Mouse (Mus musculus) MEL (cell line): ENCODE data around the gene Lpar5. TPM values are rescaled to one million over a fixed set of nuclear protein-coding genes. Genes with fewer than 3 reads are reported as not detected.
A peak's percentile ranks its signal among the peaks of the same experiment; 100 is the strongest.

Source experiments
- DNase-seq: peaks from one replicate; pipeline ENCODE4 v3.0.0; 2011; ENCODE audit warnings: low read depth, low spot score
- H3K27ac ChIP-seq: 2 replicates; pipeline ENCODE4 v1.5.1; 2012; ENCODE audit warnings: low read depth, mild to moderate bottlenecking, control low read depth, low read length, moderate library complexity; ENCODE audit not compliant: control insufficient read depth
- H3K27me3 ChIP-seq, 2 experiments: fragments of 150-350 bp in 1 of 2; sonication (generic) in 1 of 2; 2 replicates each; pipeline ENCODE4 v1.6.1; 2012; ENCODE audit warnings: low read length in 2 of 2, mild to moderate bottlenecking in 2 of 2, improper control_type of control experiment in 1 of 2, moderate library complexity in 1 of 2; ENCODE audit not compliant: insufficient read depth in 2 of 2, control insufficient read depth in 1 of 2
- H3K36me3 ChIP-seq, 2 experiments: 2 replicates each; pipeline ENCODE4 v1.6.1; 2012 to 2014; ENCODE audit warnings: low read length in 2 of 2, improper control_type of control experiment in 1 of 2, inconsistent platforms in 1 of 2, mild to moderate bottlenecking in 1 of 2; ENCODE audit not compliant: insufficient read depth in 2 of 2, control insufficient read depth in 1 of 2
- H3K4me1 ChIP-seq, 2 experiments: fragments of 150-350 bp in 1 of 2; sonication (generic) in 1 of 2; 2 replicates each; pipeline ENCODE4 v1.6.1; 2012; ENCODE audit warnings: low read length in 2 of 2, improper control_type of control experiment in 1 of 2, mild to moderate bottlenecking in 1 of 2; ENCODE audit not compliant: insufficient read depth in 2 of 2, control insufficient read depth in 1 of 2
- H3K4me3 ChIP-seq, 2 experiments: fragments of 150-350 bp in 1 of 2; sonication (generic) in 1 of 2; 2 replicates each; pipeline ENCODE4 v1.5.1; 2012; ENCODE audit warnings: low read depth in 2 of 2, low read length in 2 of 2, mild to moderate bottlenecking in 2 of 2, moderate library complexity in 2 of 2, control low read depth in 1 of 2, improper control_type of control experiment in 1 of 2; ENCODE audit not compliant: control insufficient read depth in 1 of 2, insufficient read depth in 1 of 2
- H3K79me2 ChIP-seq: 2 replicates; pipeline ENCODE4 v1.6.1; 2012; ENCODE audit warnings: mild to moderate bottlenecking, low read length, moderate library complexity; ENCODE audit not compliant: control insufficient read depth, poor library complexity, insufficient read depth
- H3K9ac ChIP-seq: 2 replicates; pipeline ENCODE4 v1.6.1; 2012; ENCODE audit warnings: low read depth, mild to moderate bottlenecking, control low read depth, low read length, moderate library complexity; ENCODE audit not compliant: control insufficient read depth, poor library complexity, severe bottlenecking
- H3K9me3 ChIP-seq: fragments of 150-350 bp; sonication (generic); replicated peaks from 2 replicates; pipeline ENCODE4 v1.6.1; 2012; ENCODE audit warnings: mild to moderate bottlenecking, low read length, improper control_type of control experiment, moderate library complexity; ENCODE audit not compliant: insufficient read depth
- CTCF ChIP-seq, 3 experiments: IDR thresholded peaks in 2 of 3; conservative IDR thresholded peaks in 1 of 3; 2 replicates each; pipeline ENCODE4 v1.5.1; 2011 to 2012; ENCODE audit warnings: low read length in 3 of 3, low read depth in 2 of 3, mild to moderate bottlenecking in 2 of 3, improper control_type of control experiment in 1 of 3, inconsistent platforms in 1 of 3, mixed read lengths in 1 of 3, moderate library complexity in 1 of 3; ENCODE audit not compliant: control insufficient read depth in 1 of 3, insufficient read depth in 1 of 3, poor library complexity in 1 of 3, severe bottlenecking in 1 of 3
- ETS1 ChIP-seq: IDR thresholded peaks from 2 replicates; pipeline ENCODE4 v1.6.1; 2012; ENCODE audit warnings: low read depth, mild to moderate bottlenecking, inconsistent platforms, low read length, improper control_type of control experiment, moderate library complexity
- GABPA ChIP-seq: IDR thresholded peaks from 2 replicates; pipeline ENCODE4 v1.6.1; 2012; ENCODE audit warnings: low read depth, mild to moderate bottlenecking, inconsistent platforms, low read length, improper control_type of control experiment, moderate library complexity
- GATA1 ChIP-seq: IDR thresholded peaks from 2 replicates; pipeline ENCODE4 v1.6.1; 2011; ENCODE audit warnings: low read depth, low read length, improper control_type of control experiment
- HCFC1 ChIP-seq: IDR thresholded peaks from 2 replicates; pipeline ENCODE4 v1.6.1; 2012; ENCODE audit warnings: low read depth, mild to moderate bottlenecking, inconsistent platforms, low read length, improper control_type of control experiment, moderate library complexity
- JUND ChIP-seq: IDR thresholded peaks from 2 replicates; pipeline ENCODE4 v1.6.1; 2011; ENCODE audit warnings: low read depth, mild to moderate bottlenecking, improper control_type of control experiment, low read length
- MAX ChIP-seq: IDR thresholded peaks from 2 replicates; pipeline ENCODE4 v1.6.1; 2011; ENCODE audit warnings: low read length, improper control_type of control experiment
- MAZ ChIP-seq: IDR thresholded peaks from 2 replicates; pipeline ENCODE4 v1.6.1; 2012; ENCODE audit warnings: low read depth, mild to moderate bottlenecking, inconsistent platforms, low read length, improper control_type of control experiment
- MXI1 ChIP-seq: IDR thresholded peaks from 2 replicates; pipeline ENCODE4 v1.6.1; 2011; ENCODE audit warnings: mild to moderate bottlenecking, low read depth, low read length, improper control_type of control experiment
- NELFE ChIP-seq: IDR thresholded peaks from 2 replicates; pipeline ENCODE4 v1.6.1; 2011; ENCODE audit warnings: low read depth, low read length, improper control_type of control experiment
- POLR2A ChIP-seq, 2 experiments: IDR thresholded peaks; 2 replicates each; pipeline ENCODE4 v1.6.1; 2011 to 2012; ENCODE audit warnings: low read length in 2 of 2, mild to moderate bottlenecking in 2 of 2, control low read depth in 1 of 2, improper control_type of control experiment in 1 of 2, low read depth in 1 of 2, moderate library complexity in 1 of 2; ENCODE audit not compliant: control insufficient read depth in 1 of 2, insufficient read depth in 1 of 2, poor library complexity in 1 of 2
- RAD21 ChIP-seq: IDR thresholded peaks from 2 replicates; pipeline ENCODE4 v1.6.1; 2011; ENCODE audit warnings: mild to moderate bottlenecking, low read depth, low read length, improper control_type of control experiment
- RCOR1 ChIP-seq: IDR thresholded peaks from 2 replicates; pipeline ENCODE4 v1.6.1; 2012; ENCODE audit warnings: low read depth, mild to moderate bottlenecking, inconsistent platforms, low read length, improper control_type of control experiment
- SIN3A ChIP-seq: IDR thresholded peaks from 2 replicates; pipeline ENCODE4 v1.6.1; 2012; ENCODE audit warnings: low read length, improper control_type of control experiment, inconsistent platforms
- SMC3 ChIP-seq: IDR thresholded peaks from 2 replicates; pipeline ENCODE4 v1.6.1; 2011; ENCODE audit warnings: low read depth, low read length, improper control_type of control experiment
- TAL1 ChIP-seq: IDR thresholded peaks from 2 replicates; pipeline ENCODE4 v1.6.1; 2012; ENCODE audit warnings: mild to moderate bottlenecking, inconsistent platforms, low read length, moderate library complexity, mixed read lengths
- TBP ChIP-seq: IDR thresholded peaks from 2 replicates; pipeline ENCODE4 v1.8.0; 2011; ENCODE audit warnings: low read depth, low read length, improper control_type of control experiment
- UBTF ChIP-seq: IDR thresholded peaks from 2 replicates; pipeline ENCODE4 v1.6.1; 2012; ENCODE audit warnings: low read depth, mild to moderate bottlenecking, inconsistent platforms, low read length, improper control_type of control experiment, moderate library complexity, borderline replicate concordance; ENCODE audit not compliant: insufficient read depth
- USF1 ChIP-seq: IDR thresholded peaks from 2 replicates; pipeline ENCODE4 v1.6.1; 2014; ENCODE audit warnings: low read depth, mild to moderate bottlenecking, inconsistent platforms, low read length, improper control_type of control experiment, moderate library complexity
- ZC3H11A ChIP-seq: IDR thresholded peaks from 2 replicates; pipeline ENCODE4 v1.6.1; 2012; ENCODE audit warnings: low read depth, mild to moderate bottlenecking, inconsistent platforms, low read length, improper control_type of control experiment
- ZNF384 ChIP-seq: IDR thresholded peaks from 2 replicates; pipeline ENCODE4 v1.6.1; 2012; ENCODE audit warnings: low read depth, mild to moderate bottlenecking, inconsistent platforms, low read length, improper control_type of control experiment
- polyA plus RNA-seq, 2 experiments: library from polyadenylated mRNA; stranded (reverse) in 1 of 2; unstranded in 1 of 2; fragments of >175 nt in 1 of 2; fragments of >200 nt in 1 of 2; gene quantifications; 2 replicates each; pipeline versions ENCODE4 v1.2.1 to v1.2.4; 2012; ENCODE audit warnings: low replicate concordance in 2 of 2, low read depth in 1 of 2; ENCODE audit not compliant: insufficient read length in 2 of 2, insufficient read depth in 1 of 2, missing spikeins in 1 of 2
- total RNA-seq: library from RNA; depleted of rRNA; stranded (reverse); fragments of 300-350 nt; gene quantifications from 2 replicates; pipeline ENCODE4 v1.2.3, GENCODE M21; 2012

Lpar5 gene
- total and polyA plus RNA-seq, 3 experiments, result 2.8 to 16.2 TPM; not detected in 1

DNA sequence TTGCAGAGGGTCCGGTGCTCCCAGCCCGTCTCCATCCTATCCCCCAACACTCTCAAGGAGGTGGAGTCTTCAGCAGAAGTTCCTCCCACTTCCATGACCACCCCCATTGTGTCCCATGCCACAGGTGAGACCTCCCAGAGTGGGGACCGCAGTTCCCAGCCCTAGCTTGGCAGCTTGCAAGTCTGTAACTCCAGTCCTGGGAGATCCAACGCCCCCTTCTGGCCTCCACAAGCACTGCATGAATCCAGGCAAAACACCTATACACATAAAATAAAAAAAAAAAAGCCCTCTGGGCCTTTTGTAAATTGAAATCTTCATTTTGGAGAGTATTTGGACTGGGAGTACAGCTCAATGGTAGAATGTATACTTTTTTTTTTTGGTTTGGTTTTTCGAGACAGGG lies 16.5 kb upstream of the Lpar5 start:
- no peaks in the 10 kb centered on the region for H3K9me3 ChIP-seq
- peak; percentile 68 for DNase-seq
- peaks cover 0 to 1% of the 10 kb centered on the region in 2 experiments; a peak in 1 of 4 replicates for H3K36me3 ChIP-seq
- no peaks in the 10 kb centered on the region for H3K27me3 ChIP-seq
- no peak overlapping the region for H3K4me3 ChIP-seq
- no peak overlapping the region for H3K9ac ChIP-seq
- no peak overlapping the region for H3K27ac ChIP-seq
- no peaks in the 10 kb centered on the region for H3K4me1 ChIP-seq
- no peaks in the 10 kb centered on the region for H3K79me2 ChIP-seq
- TF ChIP-seq ETS1 (no peak), CTCF (IDR thresholded peaks at IDR 0.05 in 2 of 3, conservative IDR thresholded peaks at IDR 0.05 in 1 of 3; ENCODE audit: control insufficient read depth in 1 of 3, insufficient read depth in 1 of 3, low read depth in 2 of 3, low read length in 3 of 3, poor library complexity in 1 of 3, severe bottlenecking in 1 of 3) (peak; percentile 56 to 65 (median 60)), JUND (no peak), GABPA (no peak), USF1 (no peak), NELFE (no peak), ZNF384 (peak; percentile 83), SMC3 (peak; percentile 45), MXI1 (no peak), RAD21 (no peak; the same call in 1 of the 2 replicates), SIN3A (no peak)

DNA sequence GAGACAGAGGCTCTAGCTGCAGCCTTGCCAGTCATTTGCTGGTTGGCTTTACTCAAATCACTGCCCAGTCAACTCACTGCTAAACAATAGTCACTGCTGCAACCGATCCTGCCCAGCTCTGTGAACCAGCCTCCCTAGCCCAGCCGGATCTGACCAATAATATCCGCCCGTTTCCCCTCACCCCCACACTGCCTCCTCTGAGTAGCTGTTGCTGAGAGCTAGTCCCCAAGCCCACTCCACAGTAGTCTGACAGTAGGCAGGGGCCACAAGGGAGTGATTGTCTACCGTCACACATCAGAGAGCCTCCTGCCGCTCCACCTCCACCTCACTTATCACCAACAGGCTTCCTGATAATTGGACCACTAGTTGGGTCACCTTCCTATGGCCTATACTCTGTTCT lies 6.2 kb upstream of the Lpar5 start:
- TF ChIP-seq RAD21, result no peak
- TF ChIP-seq GATA1, result 0 out of 2 replicates have a peak, but pooled peaks have one; percentile 25
- peaks cover 5 to 16% of the 10 kb centered on the region in 2 experiments for H3K4me1 ChIP-seq

DNA sequence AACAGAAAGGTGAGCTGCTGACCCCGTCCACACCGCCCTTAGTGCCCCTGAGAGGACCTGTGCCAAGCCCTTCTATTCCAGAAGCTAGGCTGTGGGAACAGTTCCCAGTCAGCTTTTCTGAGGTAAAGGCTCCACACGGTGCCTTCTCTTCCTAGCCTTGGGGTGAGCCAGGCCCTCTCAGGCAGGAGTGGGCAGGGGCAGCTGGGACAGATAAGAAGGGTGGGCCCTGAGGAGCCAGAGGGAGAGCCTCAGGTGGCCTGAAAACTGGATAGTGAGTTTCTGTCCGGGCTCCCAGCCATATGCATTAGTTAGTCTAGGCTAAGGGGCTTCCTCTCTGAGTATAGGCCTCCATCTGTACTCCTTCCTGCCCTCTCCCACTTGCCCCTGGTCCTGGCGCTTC lies 5.2 kb upstream of the Lpar5 start:
- Histone ChIP-seq H3K36me3 (peaks cover 0 to 2% of the 10 kb centered on the region in 2 experiments; a peak in 2 of 4 replicates), H3K9ac (0 out of 2 replicates have a peak overlapping the region, but pooled peaks have one; percentile 9), H3K9me3 (no peaks in the 10 kb centered on the region), H3K4me1 (peaks cover 7 to 23% of the 10 kb centered on the region in 2 experiments), H3K27ac (no peak overlapping the region), H3K4me3 (no peak overlapping the region), H3K27me3 (no peaks in the 10 kb centered on the region), H3K79me2 (no peaks in the 10 kb centered on the region)
- DNase-seq, result no peak
- no peak for TF ChIP-seq NELFE
- TF ChIP-seq ZC3H11A, result no peak
- no peak for TF ChIP-seq HCFC1
- no peak for TF ChIP-seq UBTF
- no peak for TF ChIP-seq MAZ
- TF ChIP-seq MAX, result no peak
- no peak for TF ChIP-seq RCOR1
- no peak for TF ChIP-seq POLR2A (IDR thresholded peaks at IDR 0.05; ENCODE audit: control insufficient read depth in 1 of 2, insufficient read depth in 1 of 2, low read depth in 1 of 2, low read length in 2 of 2, poor library complexity in 1 of 2)
- TF ChIP-seq TBP, result no peak
- TF ChIP-seq TAL1, result no peak

More for the DNA sequence above, 6.2 kb upstream of the Lpar5 start:
- Histone ChIP-seq H3K79me2 (no peaks in the 10 kb centered on the region), H3K36me3 (peaks cover 0 to 2% of the 10 kb centered on the region in 2 experiments; a peak in 2 of 4 replicates), H3K9me3 (no peaks in the 10 kb centered on the region), H3K9ac (no peak overlapping the region), H3K4me3 (no peak overlapping the region), H3K27ac (no peak overlapping the region), H3K27me3 (no peaks in the 10 kb centered on the region)
- DNase-seq, result peak; percentile 28
